Mouse (Mus musculus) heart, adult 18-20 months (tissue): ENCODE results near the gene AC134908.4. TPM values are rescaled to one million over a fixed set of nuclear protein-coding genes. Genes with fewer than 3 reads are reported as not detected.

ENCODE experiments used
- DNase-seq, 2 experiments: peaks; one replicate each; pipeline ENCODE4 v3.0.0; 2021 to 2022; ENCODE audit warnings: mixed read lengths in 1 of 2
- long read RNA-seq, 2 experiments: library from polyadenylated mRNA; stranded (forward); transcript quantifications; one replicate each; pipeline ENCODE4 v2.0.0; 2021
- total RNA-seq, 2 experiments: library from RNA; stranded (reverse); gene quantifications; 2 replicates each; pipeline ENCODE4 v1.2.3; 2021

Gene AC134908.4
- not detected for total RNA-seq
- long read RNA-seq, experiment 1, result 0 reads
- long read RNA-seq, experiment 2, result 0 reads

DNA sequence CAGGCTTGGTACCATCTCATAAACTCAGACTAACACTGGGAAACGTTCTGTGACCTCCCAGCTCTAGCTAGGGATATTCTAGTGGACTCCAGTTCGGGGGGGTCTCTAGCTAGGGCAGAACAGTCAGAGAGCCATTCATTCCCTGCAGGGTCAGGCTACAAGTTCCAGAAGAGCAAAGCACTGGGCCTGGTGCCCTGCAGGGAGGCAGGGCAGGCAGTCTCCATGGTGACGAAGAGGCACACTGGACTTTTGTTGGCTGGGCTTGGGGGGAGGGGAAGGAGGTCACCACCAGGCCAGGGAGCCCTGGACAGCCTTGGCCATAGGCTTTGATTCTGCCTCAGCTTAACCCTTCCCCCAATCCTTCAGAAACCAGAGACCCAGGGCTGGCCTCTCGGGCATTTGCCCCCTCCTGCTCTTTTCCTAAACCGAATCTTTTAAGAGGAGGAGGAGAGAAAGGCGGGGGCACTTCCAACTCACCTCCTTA lies at the start of gene AC134908.4:
TSS of gene AC134908.4 (minus strand) at position 51 of the 484 bp plus-strand sequence.
- DNase-seq, result no peak

DNA sequence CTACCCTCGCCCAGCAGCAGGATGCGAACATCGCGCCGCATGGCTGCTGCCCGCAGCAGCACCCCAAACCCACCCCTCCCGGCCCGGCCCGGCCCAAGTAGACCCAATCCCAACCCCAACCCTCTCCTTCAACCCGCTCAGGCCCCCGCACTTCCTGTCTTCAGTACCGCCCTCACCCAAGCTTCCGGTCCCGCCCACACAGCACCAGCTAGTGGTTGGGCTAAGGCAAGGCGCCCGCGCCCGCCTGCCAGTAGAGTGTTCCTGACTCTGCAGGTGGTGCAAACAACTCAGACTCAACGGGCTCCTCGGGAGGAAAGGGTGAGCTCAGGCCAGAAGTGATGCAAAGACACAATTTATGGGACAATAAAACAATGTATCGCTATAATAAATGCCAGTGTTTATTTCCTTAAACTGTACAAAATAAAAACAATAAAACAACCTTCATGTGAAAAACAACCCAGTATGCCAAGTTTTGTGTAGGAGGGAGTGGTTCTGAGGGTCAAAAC lies 49.0 kb upstream of the AC134908.4 start, which contains the start of gene Rhot2:
TSS of gene Rhot2 (minus strand) at position 456 of the 506 bp plus-strand sequence.
- peak; percentile 97 to 98 for DNase-seq

GRCm38 (mm10) chr17:25843636-25844395 lies 48.4 kb upstream of the AC134908.4 start:
- peak in 1 of 2 experiments; percentile 35 for DNase-seq

DNA sequence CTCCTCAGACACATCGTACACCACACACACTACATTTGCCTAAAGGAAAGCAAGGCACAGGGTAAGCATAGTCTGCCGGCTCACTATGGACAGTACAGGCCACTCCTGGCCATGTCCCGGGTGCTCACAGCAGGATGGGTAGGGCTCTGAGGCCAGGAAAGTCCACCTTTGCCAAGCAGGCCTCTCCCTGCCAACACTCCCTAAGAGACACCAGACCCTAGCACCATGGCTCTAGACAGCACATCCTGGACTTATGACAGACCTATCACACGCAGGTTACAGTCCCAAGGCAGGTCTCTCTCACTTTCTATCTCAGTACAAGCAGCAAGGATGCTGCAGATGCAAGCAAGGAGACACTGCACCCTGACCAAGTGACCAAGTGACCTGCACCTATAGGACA lies 47.7 kb upstream of the AC134908.4 start:
- no peak for DNase-seq

DNA sequence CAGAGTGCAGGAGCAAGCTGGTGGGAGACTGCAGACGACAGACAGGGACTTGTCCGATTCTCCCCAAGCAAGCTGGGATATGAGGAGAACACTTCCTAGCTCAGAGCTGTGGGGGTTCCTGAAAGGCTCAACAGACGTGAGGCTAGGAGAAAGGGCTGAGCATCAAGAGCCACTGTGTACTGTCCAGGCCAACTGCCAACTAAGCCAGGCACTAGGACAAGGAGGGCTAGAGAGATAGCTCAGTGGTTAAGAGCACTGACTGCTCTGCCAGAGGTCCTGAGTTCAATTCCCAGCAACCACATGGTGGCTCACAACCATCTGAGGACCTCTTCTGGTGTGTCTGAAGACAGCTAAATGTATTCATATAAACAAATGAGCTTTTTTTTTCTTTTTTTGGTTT lies 47.0 kb upstream of the AC134908.4 start:
- no peak for DNase-seq

DNA sequence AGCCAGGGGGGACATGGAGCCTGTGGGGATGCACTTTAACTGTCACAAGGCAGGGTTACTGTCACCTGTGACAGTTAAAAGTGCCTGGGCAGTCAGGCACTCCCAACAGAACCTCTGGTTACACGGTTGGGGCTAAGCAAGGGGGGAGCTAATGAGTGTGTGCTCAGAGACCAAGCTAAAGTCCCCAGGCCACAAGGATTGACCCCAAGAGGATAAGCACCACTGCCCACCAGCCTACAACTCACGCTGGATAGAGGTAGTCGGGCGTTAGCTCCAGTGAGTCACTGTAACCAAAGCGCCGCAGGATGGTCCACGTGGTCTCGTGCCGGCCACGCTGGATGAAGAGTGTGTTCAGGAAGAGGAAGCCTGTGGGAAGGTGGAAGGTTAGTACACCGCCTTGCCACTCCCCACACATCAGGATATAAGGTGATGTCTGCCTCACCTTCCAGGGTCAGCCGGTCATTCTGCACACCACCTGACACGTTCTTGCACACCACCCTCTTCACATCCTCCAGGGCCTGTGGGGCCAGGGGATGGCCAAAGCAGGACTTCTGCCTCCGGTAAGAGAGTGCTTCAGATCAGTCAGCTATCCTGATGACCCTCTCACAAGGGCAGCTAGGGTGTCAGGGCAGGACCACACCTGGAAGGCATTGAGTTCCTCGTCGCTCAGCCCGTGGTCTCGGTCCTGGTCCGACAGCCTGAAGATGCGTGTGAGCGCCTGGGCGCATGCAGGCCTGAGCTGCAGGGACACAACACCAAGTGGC lies 45.8 kb upstream of the AC134908.4 start, which contains the start of gene Gm20683:
TSS of gene Gm20683 (minus strand) at position 647 of the 764 bp plus-strand sequence.
- no peak for DNase-seq

DNA sequence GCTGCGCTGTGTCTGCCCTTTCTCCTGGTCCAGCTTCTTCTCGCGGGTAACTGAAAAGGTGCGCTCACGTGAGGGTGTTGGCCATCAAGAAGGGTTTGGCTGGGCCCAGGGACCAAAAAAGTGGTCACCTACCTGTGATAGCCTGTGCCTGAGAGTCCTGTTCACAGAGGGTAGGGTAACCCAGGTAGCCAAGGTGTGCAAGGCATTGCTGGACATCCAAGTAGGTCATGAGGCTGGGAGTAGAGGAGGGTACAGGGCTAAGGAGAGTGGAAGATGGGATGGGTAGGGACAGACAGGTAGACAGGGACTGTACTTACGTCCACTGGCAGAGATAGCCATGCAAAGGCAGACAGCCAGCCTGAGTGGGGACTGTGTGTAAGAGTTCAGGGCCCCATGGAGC lies 45.1 kb upstream of the AC134908.4 start:
- no peak for DNase-seq

- DNase-seq, result no peak
These were observed 44.2 kb upstream of the AC134908.4 start for GRCm38 (mm10) chr17:25839455-25840235.

GRCm38 (mm10) chr17:25838904-25839303 lies 43.4 kb upstream of the AC134908.4 start:
- DNase-seq, result no peak

DNA sequence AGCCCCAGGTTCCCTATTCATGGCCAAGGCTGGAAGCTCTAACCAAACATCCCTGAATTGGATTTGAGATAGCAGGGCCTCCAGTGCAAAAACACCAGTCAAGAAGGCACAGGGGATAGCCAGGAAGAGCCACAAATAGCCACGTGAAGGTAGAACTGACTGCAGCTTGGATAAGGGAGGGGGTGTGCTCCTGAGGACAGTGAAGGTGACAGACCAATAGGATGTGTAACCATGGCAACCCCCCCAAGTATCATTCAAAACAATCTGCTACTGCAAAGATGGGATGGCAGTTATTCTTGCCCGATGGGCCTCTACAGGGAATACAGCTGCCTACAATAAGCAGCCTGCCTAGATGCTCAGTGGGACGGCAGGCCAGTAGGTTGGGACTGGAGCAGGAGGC lies 42.1 kb upstream of the AC134908.4 start:
- DNase-seq, result no peak

DNA sequence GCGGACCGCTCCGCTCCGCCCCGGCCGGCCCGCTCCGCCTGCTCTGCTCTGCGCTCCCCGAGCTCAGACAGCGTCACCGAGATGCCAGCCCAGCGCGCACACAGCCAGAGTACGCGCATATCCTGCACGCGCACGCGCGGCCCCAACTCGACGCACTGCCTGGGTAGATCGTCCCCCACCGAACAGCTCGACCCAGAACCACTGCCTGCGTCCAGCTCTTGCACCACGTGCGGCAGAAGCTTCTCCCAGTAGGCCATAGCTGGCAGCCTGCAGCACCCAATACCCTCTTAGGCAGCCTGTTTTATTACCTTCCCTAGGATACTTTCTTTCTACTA lies 41.6 kb upstream of the AC134908.4 start, which contains the start of gene Rhbdl1:
TSS of gene Rhbdl1 (minus strand) at position 220 of the 335 bp plus-strand sequence.
- DNase-seq, result peak; percentile 78 to 82

- peak; percentile 47 for DNase-seq
These were observed 41.1 kb upstream of the AC134908.4 start for GRCm38 (mm10) chr17:25836397-25837075.

GRCm38 (mm10) chr17:25835816-25836215 lies 40.4 kb upstream of the AC134908.4 start:
- DNase-seq, result no peak

DNA sequence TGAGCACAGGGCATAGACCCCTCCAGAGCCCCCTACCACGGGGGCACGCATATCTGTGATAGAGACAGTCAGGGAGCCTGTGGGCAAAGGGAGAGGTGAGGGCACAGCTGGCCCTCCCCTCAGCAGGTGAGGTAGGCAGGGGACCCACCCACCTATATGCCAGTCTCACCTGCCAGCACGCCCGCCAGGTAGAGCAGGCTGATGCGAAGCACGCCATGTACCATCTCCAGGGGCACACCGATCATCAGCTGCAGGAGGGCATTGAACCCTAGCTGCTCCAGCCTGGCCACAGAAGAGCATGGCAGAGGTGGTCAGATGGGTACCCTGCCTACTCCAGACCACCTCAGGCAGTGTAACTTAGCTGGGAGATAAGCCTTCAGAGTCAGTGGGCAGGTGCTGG lies 39.8 kb upstream of the AC134908.4 start:
- DNase-seq, result no peak

DNA sequence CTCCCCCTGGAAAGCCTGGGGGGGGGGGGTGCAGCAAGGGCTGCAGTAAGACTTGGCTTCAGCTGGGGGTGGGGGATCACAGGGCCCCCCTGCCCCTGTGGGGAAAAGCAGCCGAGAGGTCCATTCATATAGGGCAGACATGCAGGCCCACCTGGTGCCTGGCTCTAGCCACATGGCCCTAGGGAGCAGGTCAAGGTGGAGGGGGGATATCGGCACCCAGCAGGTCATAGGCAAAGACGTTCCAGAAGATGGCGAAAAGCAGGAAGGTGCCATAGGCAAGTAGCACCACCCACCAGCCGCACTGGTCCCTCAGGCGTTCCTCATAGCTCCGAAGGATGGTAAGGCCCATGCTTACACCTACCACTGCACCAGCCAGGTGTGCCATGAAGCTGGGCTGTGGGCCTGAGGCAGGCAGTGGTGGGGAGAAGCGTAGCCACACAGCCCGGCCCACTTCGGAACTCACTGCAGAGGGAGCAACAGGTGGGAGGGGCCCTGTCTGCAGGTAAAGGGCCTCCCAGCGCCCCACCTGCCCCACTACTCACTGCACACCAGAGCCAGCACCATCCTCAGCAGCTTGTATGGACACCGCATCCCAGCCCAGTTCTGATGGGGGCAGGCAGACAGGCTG lies 39.2 kb upstream of the AC134908.4 start:
- DNase-seq, result no peak

GRCm38 (mm10) chr17:25833961-25834594 lies 38.6 kb upstream of the AC134908.4 start:
- DNase-seq, result peak; percentile 47 to 59

GRCm38 (mm10) chr17:25833291-25833663 lies 37.8 kb upstream of the AC134908.4 start, which contains the start of gene Stub1:
Gene Stub1 (minus strand): TSS chr17:25833404.
- DNase-seq, result peak; percentile 95

GRCm38 (mm10) chr17:25832436-25833290 lies 37.2 kb upstream of the AC134908.4 start:
- peak; percentile 100 for DNase-seq
